Mouse (Mus musculus): ENCODE measurements at regions not wholly inside any gene's neighbourhood (a gene's known extent, or its start where the extent isn't known, plus 50 kb on each side); places are given as distances from the start of the nearest gene placed in this dataset.

GRCm38 (mm10) chr5:126954189-126954588, 287.4 kb upstream of the Tmem132c start:
- no peak overlapping the region for H3K4me3 ChIP-seq
- no peak for TF ChIP-seq CTCF (conservative IDR thresholded peaks at IDR 0.05)
- H3K27ac ChIP-seq: no peak overlapping the region
- DNase-seq (ENCODE audit: low spot score in 2 of 2): no peak

- no peak for TF ChIP-seq CTCF (conservative IDR thresholded peaks at IDR 0.05)
- H3K27ac ChIP-seq: no peak overlapping the region
- no peak for DNase-seq (ENCODE audit: low spot score in 2 of 2)
- H3K4me3 ChIP-seq: no peak overlapping the region
Measured at GRCm38 (mm10) chr5:126954634-126955033, 287.0 kb upstream of the Tmem132c start.

GRCm38 (mm10) chr5:126964577-126964976, 277.0 kb upstream of the Tmem132c start:
- Histone ChIP-seq H3K4me3 (no peak overlapping the region), H3K27ac (no peak overlapping the region)
- peak; percentile 54 for TF ChIP-seq CTCF (conservative IDR thresholded peaks at IDR 0.05)
- DNase-seq (ENCODE audit: low spot score in 2 of 2): no peak

GRCm38 (mm10) chr5:126967076-126967475, 274.5 kb upstream of the Tmem132c start:
- peak in 1 of 2 experiments; percentile 2 for DNase-seq (ENCODE audit: low spot score in 2 of 2)
- H3K27ac ChIP-seq: no peak overlapping the region
- no peak for TF ChIP-seq CTCF (conservative IDR thresholded peaks at IDR 0.05)
- H3K4me3 ChIP-seq: no peak overlapping the region

GRCm38 (mm10) chr5:126969373-126969772, 272.2 kb upstream of the Tmem132c start:
- no peak for TF ChIP-seq CTCF (conservative IDR thresholded peaks at IDR 0.05)
- Histone ChIP-seq H3K4me3 (no peak overlapping the region), H3K27ac (no peak overlapping the region)
- no peak for DNase-seq (ENCODE audit: low spot score in 2 of 2)

GRCm38 (mm10) chr5:126971284-126971683, 270.3 kb upstream of the Tmem132c start:
- no peak overlapping the region for H3K4me3 ChIP-seq
- H3K27ac ChIP-seq: no peak overlapping the region
- no peak for DNase-seq (ENCODE audit: low spot score in 2 of 2)
- TF ChIP-seq CTCF (conservative IDR thresholded peaks at IDR 0.05): no peak

GRCm38 (mm10) chr5:126971981-126972380, 269.6 kb upstream of the Tmem132c start:
- Histone ChIP-seq H3K4me3 (no peak overlapping the region), H3K27ac (no peak overlapping the region)
- no peak for TF ChIP-seq CTCF (conservative IDR thresholded peaks at IDR 0.05)
- no peak for DNase-seq (ENCODE audit: low spot score in 2 of 2)

- Histone ChIP-seq H3K4me3 (no peak overlapping the region), H3K27ac (no peak overlapping the region)
- DNase-seq (ENCODE audit: low spot score in 2 of 2): no peak
- TF ChIP-seq CTCF (conservative IDR thresholded peaks at IDR 0.05): no peak
Measured at GRCm38 (mm10) chr5:126973425-126973824, 268.2 kb upstream of the Tmem132c start.

GRCm38 (mm10) chr5:126974565-126974964, 267.0 kb upstream of the Tmem132c start:
- TF ChIP-seq CTCF (conservative IDR thresholded peaks at IDR 0.05): no peak
- DNase-seq (ENCODE audit: low spot score in 2 of 2): peak; percentile 21 to 34
- Histone ChIP-seq H3K4me3 (no peak overlapping the region), H3K27ac (no peak overlapping the region)

- peak in 1 of 2 experiments; percentile 38 for DNase-seq (ENCODE audit: low spot score in 2 of 2)
- H3K4me3 ChIP-seq: no peak overlapping the region
- TF ChIP-seq CTCF (conservative IDR thresholded peaks at IDR 0.05): peak; percentile 68
- H3K27ac ChIP-seq: no peak overlapping the region
Measured at GRCm38 (mm10) chr5:126995577-126995976, 246.0 kb upstream of the Tmem132c start.

- no peak for TF ChIP-seq CTCF (conservative IDR thresholded peaks at IDR 0.05)
- Histone ChIP-seq H3K27ac (no peak overlapping the region), H3K4me3 (no peak overlapping the region)
- DNase-seq (ENCODE audit: low spot score in 2 of 2): no peak
Measured at GRCm38 (mm10) chr5:127014166-127014565, 227.4 kb upstream of the Tmem132c start.

- no peak for DNase-seq (ENCODE audit: low spot score in 2 of 2)
- TF ChIP-seq CTCF (conservative IDR thresholded peaks at IDR 0.05): no peak
Measured at GRCm38 (mm10) chr5:127016467-127017060, 225.0 kb upstream of the Tmem132c start.

GRCm38 (mm10) chr5:127017971-127018370, 223.6 kb upstream of the Tmem132c start:
- no peak for DNase-seq (ENCODE audit: low spot score in 2 of 2)
- no peak for TF ChIP-seq CTCF (conservative IDR thresholded peaks at IDR 0.05)
- no peak overlapping the region for H3K4me3 ChIP-seq
- no peak overlapping the region for H3K27ac ChIP-seq

More at GRCm38 (mm10) chr5:127016467-127017060, 225.0 kb upstream of the Tmem132c start:
- H3K4me3 ChIP-seq: no peak overlapping the region
- H3K27ac ChIP-seq: no peak overlapping the region

- DNase-seq (ENCODE audit: low spot score in 2 of 2): no peak
- TF ChIP-seq CTCF (conservative IDR thresholded peaks at IDR 0.05): no peak
- no peak overlapping the region for H3K27ac ChIP-seq
- no peak overlapping the region for H3K4me3 ChIP-seq
Measured at GRCm38 (mm10) chr5:127036472-127036871, 205.1 kb upstream of the Tmem132c start.
